Mouse (Mus musculus) liver, adult 2 months (tissue): ENCODE measurements at regions not wholly inside any gene's neighbourhood (a gene's known extent, or its start where the extent isn't known, plus 50 kb on each side); places are given as distances from the start of the nearest gene placed in this dataset.

Experiments used
- CTCF ChIP-seq: fragments of 200-500 bp; IDR thresholded peaks from 2 replicates; pipeline ENCODE4 v1.5.1; 2011; ENCODE audit warnings: low read depth, low read length, control low read depth
- POLR2A ChIP-seq: fragments of 200-500 bp; IDR thresholded peaks from 2 replicates; pipeline ENCODE4 v1.6.1; 2011; ENCODE audit warnings: low read length, control low read depth; ENCODE audit not compliant: insufficient read depth; ENCODE audit errors: extremely low read depth

- TF ChIP-seq POLR2A (no peak), CTCF (no peak)
Measured at GRCm38 (mm10) chr12:35824587-35824987, 100.8 kb upstream of the Agr3 start.
